Mouse (Mus musculus) heart, postnatal 25 days (tissue): ENCODE measurements around the gene Map2k6. TPM values are rescaled to one million over a fixed set of nuclear protein-coding genes. Genes with fewer than 3 reads are reported as not detected.

Source experiments
- DNase-seq: peaks from one replicate; pipeline ENCODE4 v3.0.0; 2022; ENCODE audit warnings: low spot score
- intact Hi-C: fragments of 180-260 bp; cut with DNase I; formaldehyde crosslinking; loops from one replicate; pipeline ENCODE4 v1.15.1; 2025
- total RNA-seq, 2 experiments: library from RNA; stranded (reverse); gene quantifications; 2 replicates each; pipeline ENCODE4 v1.2.3; 2021

Gene Map2k6
- total RNA-seq, 2 experiments from 2014 or later, result 5.8 to 6.7 TPM

- no peak for DNase-seq
- intact Hi-C loops, result loop anchor here (5.0 kb wide), 2 partner anchors 37 to 987 kb away; no protein-coding TSS in a partner anchor
Measured at GRCm38 (mm10) chr11:110534856-110535255, 135.9 kb downstream of the Map2k6 start.

DNA sequence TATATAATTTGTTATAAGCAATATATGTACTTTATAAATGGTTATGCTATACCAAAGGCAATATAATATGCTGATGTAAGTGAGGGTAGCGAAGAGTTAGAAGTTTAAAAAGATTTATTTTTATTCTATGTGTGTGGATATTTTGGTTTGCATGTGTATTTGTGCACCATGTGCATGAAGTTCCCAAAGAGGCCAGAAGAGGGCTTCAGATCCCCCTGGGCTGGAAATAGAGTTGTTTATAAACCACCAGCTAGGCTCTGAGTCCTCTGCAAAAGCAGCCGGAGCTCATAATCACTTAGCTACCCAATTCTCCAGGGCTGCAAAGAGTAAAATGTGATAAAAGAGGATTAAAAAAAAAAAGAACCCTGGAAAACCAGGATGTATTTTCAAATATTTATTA, 137.6 kb downstream of the Map2k6 start:
- intact Hi-C loops, result loop anchor here (1.0 to 5.0 kb wide), 5 partner anchors 36 to 986 kb away; no protein-coding TSS in a partner anchor
- no peak for DNase-seq

- peak; percentile 12 for DNase-seq
- intact Hi-C loops, result loop anchor here (2.0 to 5.0 kb wide), 4 partner anchors 35 to 985 kb away; no protein-coding TSS in a partner anchor
Measured at GRCm38 (mm10) chr11:110537602-110538001, 138.7 kb downstream of the Map2k6 start.

DNA sequence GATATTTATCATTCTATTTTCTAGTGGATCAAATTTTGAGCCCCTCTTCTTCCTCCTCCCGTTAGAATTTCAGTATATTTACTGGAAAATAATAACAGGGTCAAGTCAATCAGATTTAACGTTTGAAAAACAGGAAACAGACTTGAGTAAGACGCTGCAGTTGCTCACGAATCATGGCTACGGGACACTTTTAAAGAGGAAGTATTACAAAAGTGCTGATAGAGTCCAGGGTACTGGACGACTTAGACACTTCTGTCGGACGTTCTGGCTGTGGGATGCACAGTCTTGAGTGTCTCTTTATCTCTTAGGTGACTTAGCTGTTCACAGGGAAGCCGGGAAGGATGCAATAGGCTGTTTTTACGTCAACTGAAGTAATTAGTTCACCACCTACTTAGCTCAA, 139.3 kb downstream of the Map2k6 start:
- no peak for DNase-seq
- intact Hi-C loops, result loop anchor here (5.0 kb wide), 2 partner anchors 34 to 984 kb away; no protein-coding TSS in a partner anchor

GRCm38 (mm10) chr11:110541933-110542332, 143.0 kb downstream of the Map2k6 start:
- intact Hi-C loops, result no loop called here
- DNase-seq, result no peak

GRCm38 (mm10) chr11:110544419-110545210, 145.7 kb downstream of the Map2k6 start:
- DNase-seq, result no peak
- intact Hi-C loops, result no loop called here

DNA sequence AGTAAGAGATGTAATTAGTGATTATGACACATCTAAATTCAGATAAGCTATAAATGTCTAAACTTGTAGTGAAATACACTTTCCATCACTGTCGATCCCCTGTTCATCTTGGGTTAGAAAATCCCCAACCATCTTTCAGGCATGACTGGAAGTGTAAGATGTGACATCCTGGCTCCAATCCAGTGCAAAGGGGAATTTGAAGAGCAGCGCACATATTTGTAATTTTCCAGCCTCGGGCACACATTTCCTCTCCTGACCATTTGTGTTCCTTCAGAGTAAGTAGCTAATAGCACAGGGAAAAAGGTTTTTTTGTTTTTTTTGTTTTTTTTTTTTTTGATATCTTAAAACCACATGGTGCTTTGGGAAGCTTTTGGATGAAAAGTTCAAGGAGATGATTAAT, 146.5 kb downstream of the Map2k6 start:
- no peak for DNase-seq
- intact Hi-C loops, result no loop called here

- intact Hi-C loops, result no loop called here
- DNase-seq, result no peak
Measured at GRCm38 (mm10) chr11:110551471-110551967, 152.6 kb downstream of the Map2k6 start.

DNA sequence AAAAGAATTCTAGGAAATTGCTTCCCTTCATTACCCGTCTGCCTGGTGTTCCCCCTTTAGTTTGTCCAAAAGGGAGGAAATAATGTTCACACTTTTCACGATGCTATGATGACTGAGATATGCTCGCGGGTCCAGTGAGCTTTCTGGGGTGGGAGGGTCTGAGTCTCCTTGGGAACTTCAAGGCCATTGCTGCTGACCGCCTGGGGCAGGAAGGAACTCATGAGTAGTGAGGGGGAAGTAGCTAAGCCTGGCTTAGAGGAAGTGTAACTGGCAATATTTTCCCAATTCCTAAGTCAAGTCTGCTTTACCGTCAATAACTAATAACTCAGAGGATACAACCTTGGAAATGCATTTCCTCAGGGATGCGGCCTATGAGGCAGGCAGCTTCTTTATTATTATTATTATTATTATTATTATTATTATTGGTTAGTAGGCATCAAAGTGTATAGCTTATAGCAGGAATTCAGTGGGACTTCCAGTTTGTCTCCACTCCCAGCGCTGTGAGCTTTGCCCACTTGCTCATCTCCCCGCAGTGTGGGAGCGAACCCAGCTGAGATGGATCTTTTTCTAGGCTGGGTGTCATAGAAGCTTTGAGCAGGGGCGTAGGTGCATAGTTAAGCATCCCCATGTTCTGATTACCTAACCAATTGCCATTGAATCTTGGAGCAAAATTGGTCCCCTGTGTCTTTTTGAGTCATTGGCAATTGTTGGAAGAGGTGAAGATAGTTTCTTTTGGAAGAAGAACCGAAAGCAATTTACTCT, 163.6 kb downstream of the Map2k6 start:
- no peak for DNase-seq
- intact Hi-C loops, result no loop called here

DNA sequence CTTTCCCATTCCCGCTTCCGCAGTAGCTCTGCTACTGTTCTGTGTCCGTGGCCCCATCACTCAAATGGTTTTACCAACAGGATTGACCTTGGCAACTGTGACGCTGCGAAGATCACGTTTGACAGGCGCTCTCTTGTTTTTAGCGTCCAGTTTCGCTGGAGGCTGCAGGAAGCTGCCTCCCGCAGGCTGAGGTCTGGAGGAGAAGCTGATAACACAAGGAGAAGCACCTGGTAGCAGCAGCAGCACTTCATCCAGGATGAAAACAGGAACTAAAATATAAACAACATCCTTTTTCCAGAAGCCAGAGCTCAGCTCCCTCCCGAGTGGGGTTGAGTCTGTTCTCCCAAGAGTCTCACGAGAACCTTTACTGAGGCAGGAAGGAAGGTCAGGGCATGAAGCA, 164.3 kb downstream of the Map2k6 start:
- intact Hi-C loops, result no loop called here
- no peak for DNase-seq

DNA sequence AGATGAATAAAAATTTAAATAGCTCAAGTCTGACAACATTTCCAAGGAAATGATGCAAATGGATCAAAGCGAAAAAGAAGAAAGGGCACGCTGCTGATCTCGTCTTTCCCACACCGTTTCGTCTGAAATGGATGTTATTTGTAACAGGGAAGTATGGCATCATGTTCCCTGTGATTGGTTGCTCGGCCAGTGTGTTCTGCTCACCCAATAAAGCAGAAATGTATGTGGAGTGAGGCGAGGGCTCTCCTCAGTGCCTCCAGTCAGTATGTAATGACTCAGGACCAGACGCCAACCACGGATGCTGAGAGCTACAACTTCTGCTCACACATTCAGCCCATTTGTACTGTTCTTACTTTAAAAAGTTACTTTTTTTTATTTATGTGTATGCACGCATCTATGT, 164.9 kb downstream of the Map2k6 start:
- intact Hi-C loops, result no loop called here
- no peak for DNase-seq

- intact Hi-C loops, result no loop called here
- no peak for DNase-seq
Measured at GRCm38 (mm10) chr11:110566307-110566706, 167.4 kb downstream of the Map2k6 start.

- intact Hi-C loops, result loop anchor here (2.0 to 10.0 kb wide), 4 partner anchors 35 to 952 kb away; no protein-coding TSS in a partner anchor
- DNase-seq, result no peak
Measured at GRCm38 (mm10) chr11:110572548-110572947, 173.6 kb downstream of the Map2k6 start.

Other genes starting within 250 kb of the Map2k6 start
- gene Abca9, start 230.9 kb upstream of the Map2k6 start, total RNA-seq, result 10 to 100 TPM; 11.5 to 14.4 TPM
- gene Abca6, start 147.3 kb upstream of the Map2k6 start, total RNA-seq, result 1 to 10 TPM; 5.9 to 8.3 TPM
- gene Abca5, start 61.4 kb upstream of the Map2k6 start, total RNA-seq, result 1 to 10 TPM; 7.1 to 8.1 TPM